Mouse (Mus musculus) bone marrow, adult 2 months (tissue): ENCODE measurements around the gene Gabpb2.

Experiments
- CTCF ChIP-seq: fragments of 200-500 bp; IDR thresholded peaks from 2 replicates; pipeline ENCODE4 v1.5.1; 2011; ENCODE audit warnings: low read length, control low read depth; ENCODE audit not compliant: control insufficient read depth, insufficient read depth
- POLR2A ChIP-seq: fragments of 200-500 bp; IDR thresholded peaks from 2 replicates; pipeline ENCODE4 v1.6.1; 2011; ENCODE audit warnings: low read depth, mild to moderate bottlenecking, control low read depth, low read length, borderline replicate concordance; ENCODE audit not compliant: control insufficient read depth

GRCm38 (mm10) chr3:95140795-95141194, 76.9 kb downstream of the Gabpb2 start:
- TF ChIP-seq CTCF: no peak
- no peak for TF ChIP-seq POLR2A
